Mouse (Mus musculus): ENCODE data around the gene Mylk4. TPM values are rescaled to one million over a fixed set of nuclear protein-coding genes. Genes with fewer than 3 reads are reported as not detected.

The Mylk4 gene
- polyA plus RNA-seq, 1 experiment: 0.21 TPM

DNA sequence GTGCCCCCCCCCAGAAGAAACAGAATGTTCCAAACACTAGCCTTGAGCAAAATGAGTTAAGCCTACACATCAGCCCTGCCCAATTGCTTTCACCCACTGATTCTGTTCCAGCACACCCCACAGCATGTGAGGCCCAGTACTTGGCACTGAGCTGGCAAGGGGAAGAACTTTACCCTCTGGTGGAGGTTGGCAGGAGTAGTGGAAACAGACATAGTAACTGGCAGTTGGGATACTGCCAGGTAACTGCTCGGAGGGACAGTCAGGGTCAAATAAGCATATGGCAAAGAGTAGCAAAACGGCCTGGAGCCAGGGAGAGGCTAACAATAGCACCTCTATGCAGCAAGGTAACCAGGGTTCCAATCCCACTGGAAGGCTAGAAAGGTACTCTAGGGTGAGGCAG is 10.9 kb upstream of the Mylk4 start:
- no peak overlapping the region for H3K27ac ChIP-seq (ENCODE audit: insufficient read depth, low read length)
- 2% methylated on average over 2 of the region's 2 CpGs for WGBS
- peaks cover 4% of the 10 kb centered on the region; the same call in 1 of the 2 replicates for H3K4me1 ChIP-seq (ENCODE audit: control insufficient read depth, insufficient read depth, low read length)
- no peaks in the 10 kb centered on the region for H3K27me3 ChIP-seq (ENCODE audit: control insufficient read depth, insufficient read depth, low read length)
- peak in 1 of 2 experiments; percentile 34 for DNase-seq
- no peak for TF ChIP-seq CTCF (IDR thresholded peaks at IDR 0.05; ENCODE audit: borderline replicate concordance, insufficient read depth, low read depth, low read length)
- no peak for TF ChIP-seq POLR2A (IDR thresholded peaks at IDR 0.05; ENCODE audit: borderline replicate concordance, insufficient read depth, low read length)
- H3K4me3 ChIP-seq (replicated peaks; ENCODE audit: insufficient read depth, low read depth, low read length): no peak overlapping the region

DNA sequence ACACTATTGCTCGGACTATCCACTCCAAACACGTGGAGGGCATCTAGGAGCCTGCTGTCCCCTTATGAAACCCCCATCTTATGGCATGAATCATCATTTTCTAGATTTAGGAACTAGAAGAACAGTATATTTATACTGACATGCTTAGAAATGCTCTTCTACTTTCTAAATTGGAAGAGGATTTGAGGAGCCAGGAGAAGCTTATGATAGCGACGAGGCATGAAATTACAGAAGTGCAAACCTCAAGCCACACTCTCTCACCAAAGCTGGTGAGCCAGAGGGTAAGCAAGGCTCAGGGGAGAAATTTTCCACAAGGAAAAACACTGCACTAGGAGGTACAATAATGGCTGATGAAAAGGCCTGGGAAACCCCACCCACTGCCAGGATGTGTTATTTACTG is 6.0 kb upstream of the Mylk4 start:
- DNase-seq: no peak
- Histone ChIP-seq H3K27ac (ENCODE audit: insufficient read depth, low read length) (no peak overlapping the region), H3K4me1 (ENCODE audit: control insufficient read depth, insufficient read depth, low read length) (peaks cover 3% of the 10 kb centered on the region; the same call in 1 of the 2 replicates), H3K4me3 (replicated peaks; ENCODE audit: insufficient read depth, low read depth, low read length) (no peak overlapping the region), H3K27me3 (ENCODE audit: control insufficient read depth, insufficient read depth, low read length) (no peaks in the 10 kb centered on the region)
- no peak for TF ChIP-seq POLR2A (IDR thresholded peaks at IDR 0.05; ENCODE audit: borderline replicate concordance, insufficient read depth, low read length)
- no peak for TF ChIP-seq CTCF (IDR thresholded peaks at IDR 0.05; ENCODE audit: borderline replicate concordance, insufficient read depth, low read depth, low read length)
- 71% methylated on average over 4 of the region's 4 CpGs for WGBS

DNA sequence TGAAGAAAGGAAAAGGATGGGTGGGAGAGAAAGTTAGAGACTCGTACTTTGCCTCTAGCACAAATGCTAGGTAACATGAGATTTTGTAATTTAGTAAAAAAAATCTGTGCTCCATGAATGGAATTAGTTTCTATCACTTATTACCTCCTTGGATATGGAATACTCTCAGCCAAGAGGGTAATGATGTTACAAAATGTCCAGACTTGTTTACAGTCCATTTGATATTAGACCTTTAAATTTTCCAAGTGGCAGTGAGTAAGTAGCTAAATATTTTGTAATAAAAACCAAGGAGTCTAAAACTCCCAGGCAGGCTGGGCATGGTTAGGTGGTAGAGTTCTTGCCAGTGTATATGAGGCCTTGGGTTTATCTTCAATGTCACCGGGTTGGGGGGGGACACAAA is 3.8 kb upstream of the Mylk4 start:
- 73% methylated on average over 2 of the region's 2 CpGs for WGBS
- DNase-seq: no peak
- TF ChIP-seq CTCF (IDR thresholded peaks at IDR 0.05; ENCODE audit: borderline replicate concordance, insufficient read depth, low read depth, low read length): no peak
- no peak for TF ChIP-seq POLR2A (IDR thresholded peaks at IDR 0.05; ENCODE audit: borderline replicate concordance, insufficient read depth, low read length)

DNA sequence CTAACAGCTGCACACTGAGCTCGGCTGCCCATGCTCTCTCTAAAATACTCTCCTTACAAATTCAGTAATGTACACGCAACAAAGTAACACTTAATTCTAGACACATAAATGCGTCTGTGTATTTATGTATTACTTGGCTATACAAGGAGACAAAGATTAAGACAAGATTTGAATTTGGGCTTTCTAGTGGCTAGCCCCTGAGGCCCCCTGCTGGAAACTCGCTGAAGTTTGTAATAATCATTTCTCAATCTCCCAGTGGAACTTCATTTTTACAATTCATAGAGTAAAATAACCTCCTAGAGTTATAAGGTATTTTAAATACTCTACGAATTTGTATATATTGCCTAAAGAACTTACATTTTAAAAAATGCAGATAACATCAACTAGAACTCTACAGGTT is 699 bp downstream of the Mylk4 start:
- H3K4me3 ChIP-seq (replicated peaks; ENCODE audit: insufficient read depth, low read depth, low read length): no peak overlapping the region
- no peaks in the 10 kb centered on the region for H3K4me1 ChIP-seq (ENCODE audit: control insufficient read depth, insufficient read depth, low read length)
- DNase-seq: no peak
- H3K27me3 ChIP-seq (ENCODE audit: control insufficient read depth, insufficient read depth, low read length): no peaks in the 10 kb centered on the region
- WGBS: 64% methylated on average over 5 of the region's 5 CpGs
- H3K27ac ChIP-seq (ENCODE audit: insufficient read depth, low read length): no peak overlapping the region
- no peak for TF ChIP-seq CTCF (IDR thresholded peaks at IDR 0.05; ENCODE audit: borderline replicate concordance, insufficient read depth, low read depth, low read length)
- TF ChIP-seq POLR2A (IDR thresholded peaks at IDR 0.05; ENCODE audit: borderline replicate concordance, insufficient read depth, low read length): no peak

More for the DNA sequence above, 3.8 kb upstream of the Mylk4 start:
- no peaks in the 10 kb centered on the region for H3K27me3 ChIP-seq (ENCODE audit: control insufficient read depth, insufficient read depth, low read length)
- no peaks in the 10 kb centered on the region for H3K4me1 ChIP-seq (ENCODE audit: control insufficient read depth, insufficient read depth, low read length)
- H3K27ac ChIP-seq (ENCODE audit: insufficient read depth, low read length): no peak overlapping the region
- no peak overlapping the region for H3K4me3 ChIP-seq (replicated peaks; ENCODE audit: insufficient read depth, low read depth, low read length)

DNA sequence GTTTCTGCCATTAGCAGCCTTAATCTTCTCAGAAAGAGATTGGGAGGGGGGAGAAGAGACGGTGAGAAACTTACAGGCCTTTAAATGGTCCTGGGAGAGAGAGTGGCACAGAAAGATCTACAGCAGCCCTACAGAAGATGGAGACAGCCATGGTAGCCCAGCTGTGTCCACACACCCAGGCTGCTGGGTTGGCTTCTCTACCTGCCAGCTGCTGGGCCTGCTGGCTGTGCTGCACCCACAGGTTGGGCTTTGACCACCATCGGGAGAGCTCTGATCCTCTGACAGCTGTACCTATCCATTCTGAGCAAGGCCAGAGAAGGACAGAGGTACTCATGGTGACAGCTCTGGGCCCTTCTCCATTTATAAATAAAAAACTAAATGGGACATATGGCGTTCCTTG is 4.9 kb downstream of the Mylk4 start:
- TF ChIP-seq POLR2A (IDR thresholded peaks at IDR 0.05; ENCODE audit: borderline replicate concordance, insufficient read depth, low read length) (no peak), CTCF (IDR thresholded peaks at IDR 0.05; ENCODE audit: borderline replicate concordance, insufficient read depth, low read depth, low read length) (no peak)
- DNase-seq: no peak
- H3K27me3 ChIP-seq (ENCODE audit: control insufficient read depth, insufficient read depth, low read length): no peaks in the 10 kb centered on the region
- no peak overlapping the region for H3K4me3 ChIP-seq (replicated peaks; ENCODE audit: insufficient read depth, low read depth, low read length)
- H3K4me1 ChIP-seq (ENCODE audit: control insufficient read depth, insufficient read depth, low read length): no peaks in the 10 kb centered on the region
- no peak overlapping the region for H3K27ac ChIP-seq (ENCODE audit: insufficient read depth, low read length)
- 64% methylated on average over 3 of the region's 3 CpGs for WGBS

DNA sequence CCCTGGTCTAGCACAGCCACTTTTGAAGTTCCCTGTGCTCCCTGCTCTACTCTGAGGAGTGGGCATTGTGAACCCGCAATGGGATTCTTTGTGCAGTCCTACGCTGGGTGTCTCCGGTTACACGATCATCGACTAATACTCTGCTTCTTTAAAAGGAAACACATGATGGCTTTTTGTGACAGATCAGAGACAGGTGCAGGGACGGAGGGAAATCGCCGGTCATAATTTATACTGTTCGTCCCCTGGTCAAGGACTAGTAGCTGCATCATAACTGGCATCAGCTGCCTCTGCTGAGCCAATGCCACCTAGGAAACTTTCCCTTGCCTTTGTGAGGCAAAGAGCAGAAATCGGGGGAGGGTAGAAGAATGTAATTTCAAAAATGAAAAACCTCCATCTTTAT is 7.4 kb downstream of the Mylk4 start:
- 83% methylated on average over 10 of the region's 10 CpGs for WGBS
- DNase-seq: no peak
- no peaks in the 10 kb centered on the region for H3K4me1 ChIP-seq (ENCODE audit: control insufficient read depth, insufficient read depth, low read length)
- no peak overlapping the region for H3K27ac ChIP-seq (ENCODE audit: insufficient read depth, low read length)
- H3K27me3 ChIP-seq (ENCODE audit: control insufficient read depth, insufficient read depth, low read length): no peaks in the 10 kb centered on the region
- no peak overlapping the region for H3K4me3 ChIP-seq (replicated peaks; ENCODE audit: insufficient read depth, low read depth, low read length)
- TF ChIP-seq POLR2A (IDR thresholded peaks at IDR 0.05; ENCODE audit: borderline replicate concordance, insufficient read depth, low read length) (no peak), CTCF (IDR thresholded peaks at IDR 0.05; ENCODE audit: borderline replicate concordance, insufficient read depth, low read depth, low read length) (no peak)

DNA sequence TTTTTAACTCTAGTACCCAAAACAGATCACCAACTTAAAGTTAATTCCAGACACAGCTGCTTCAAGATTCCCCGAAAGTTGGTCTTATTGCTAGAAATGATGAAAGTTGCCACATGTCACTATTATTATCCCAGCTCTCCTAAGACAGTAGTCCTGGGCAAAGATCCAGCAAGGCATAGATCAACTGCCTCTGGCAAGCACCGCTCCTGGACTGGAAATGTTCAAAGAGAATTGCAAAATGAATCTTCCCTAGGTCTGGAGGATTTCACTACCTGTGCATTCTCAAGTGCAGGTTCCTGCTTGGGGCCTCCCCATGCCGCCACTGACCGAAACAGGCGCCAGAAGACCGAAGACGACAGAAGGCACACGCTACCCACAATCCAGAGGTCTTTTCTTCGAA is 7.9 kb downstream of the Mylk4 start:
- H3K4me1 ChIP-seq (ENCODE audit: control insufficient read depth, insufficient read depth, low read length): no peaks in the 10 kb centered on the region
- 71% methylated on average over 9 of the region's 9 CpGs for WGBS
- TF ChIP-seq CTCF (IDR thresholded peaks at IDR 0.05; ENCODE audit: borderline replicate concordance, insufficient read depth, low read depth, low read length) (no peak), POLR2A (IDR thresholded peaks at IDR 0.05; ENCODE audit: borderline replicate concordance, insufficient read depth, low read length) (no peak)
- H3K27me3 ChIP-seq (ENCODE audit: control insufficient read depth, insufficient read depth, low read length): no peaks in the 10 kb centered on the region
- no peak overlapping the region for H3K4me3 ChIP-seq (replicated peaks; ENCODE audit: insufficient read depth, low read depth, low read length)
- no peak for DNase-seq
- H3K27ac ChIP-seq (ENCODE audit: insufficient read depth, low read length): no peak overlapping the region

DNA sequence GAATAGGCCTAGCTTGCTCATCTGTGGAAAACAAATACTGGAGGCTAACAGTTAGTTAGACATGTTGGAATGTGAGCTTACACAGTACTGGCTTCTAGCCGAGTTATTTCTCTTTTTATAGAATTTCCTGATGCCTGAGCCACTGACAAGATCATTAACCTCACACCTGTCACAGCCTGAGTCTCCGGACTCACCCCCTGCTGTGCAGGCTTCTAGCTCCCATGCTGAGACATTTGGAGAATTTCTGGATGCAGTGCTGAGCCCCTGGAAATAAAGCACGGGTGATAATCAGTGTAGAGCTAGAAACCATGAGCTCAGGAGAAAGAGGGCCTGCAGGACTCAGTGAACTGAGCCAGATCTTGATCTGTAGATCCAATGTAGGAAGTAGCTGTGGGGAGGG is 13.8 kb downstream of the Mylk4 start:
- TF ChIP-seq CTCF (IDR thresholded peaks at IDR 0.05; ENCODE audit: borderline replicate concordance, insufficient read depth, low read depth, low read length) (no peak), POLR2A (IDR thresholded peaks at IDR 0.05; ENCODE audit: borderline replicate concordance, insufficient read depth, low read length) (no peak)
- peak in 1 of 2 experiments; percentile 2 for DNase-seq
- H3K27ac ChIP-seq (ENCODE audit: insufficient read depth, low read length): no peak overlapping the region
- H3K4me3 ChIP-seq (replicated peaks; ENCODE audit: insufficient read depth, low read depth, low read length): no peak overlapping the region
- no peaks in the 10 kb centered on the region; the same call in 1 of the 2 replicates for H3K27me3 ChIP-seq (ENCODE audit: control insufficient read depth, insufficient read depth, low read length)
- peaks cover 2% of the 10 kb centered on the region; the same call in 1 of the 2 replicates for H3K4me1 ChIP-seq (ENCODE audit: control insufficient read depth, insufficient read depth, low read length)
- 7% methylated on average over 3 of the region's 3 CpGs for WGBS
